Mouse (Mus musculus): Measurements from ENCODE around the gene Gm4792.

DNA sequence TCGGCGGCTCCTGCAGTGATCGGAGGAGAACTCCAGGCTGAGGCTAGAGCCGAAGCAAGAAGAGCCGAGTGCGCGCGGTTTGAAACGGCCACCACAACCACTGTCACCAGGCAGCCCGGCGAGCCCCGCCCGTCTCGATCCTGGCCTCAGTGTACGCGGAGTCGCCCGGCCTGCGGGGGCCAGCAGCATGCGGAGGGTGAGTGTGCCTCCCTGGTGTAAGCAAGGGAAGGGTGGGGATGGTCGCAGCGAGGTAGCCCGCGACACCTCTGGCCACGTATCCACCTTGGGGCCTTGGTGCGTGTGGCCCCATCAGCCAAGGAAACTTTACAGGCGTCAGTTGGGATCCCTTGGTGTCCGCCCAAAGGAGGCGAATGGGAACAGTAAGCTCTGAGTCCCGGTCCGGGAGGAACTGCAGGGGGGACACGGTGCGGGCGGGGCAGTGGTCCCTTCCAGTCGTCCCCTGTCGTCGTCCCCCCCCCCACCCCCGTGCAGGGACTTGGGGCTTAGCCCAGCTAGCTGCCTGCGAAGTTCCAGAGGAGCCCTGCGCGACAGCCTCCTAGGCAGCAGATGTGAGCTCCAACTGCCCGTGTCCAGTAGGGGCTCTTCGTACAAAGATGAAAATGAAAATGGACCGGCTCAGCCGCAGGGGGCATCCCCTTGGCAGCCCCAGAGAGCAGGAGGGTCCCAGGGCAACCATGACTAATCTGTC, 13.7 kb upstream of the Gm4792 start:
- TF ChIP-seq CTCF (IDR thresholded peaks at IDR 0.05; ENCODE audit: low read depth, low read length) (no peak), POLR2A (IDR thresholded peaks at IDR 0.05; ENCODE audit: extremely low read depth, insufficient read depth, low read length) (no peak)
